Mouse (Mus musculus) intestine, embryonic 16.5 days (tissue): ENCODE data around the gene Snx18. TPM values are rescaled to one million over a fixed set of nuclear protein-coding genes. Genes with fewer than 3 reads are reported as not detected.

ENCODE experiments used
- ATAC-seq: fragments of 200-750 bp; cut with Nextera tagmentation; 2 replicates; pipeline ENCODE4 v1.8.0; 2017; ENCODE audit warnings: moderate TSS enrichment, moderate library complexity
- H3K27ac ChIP-seq: fragments of 300-500 bp; sonication (generic); 2 replicates; pipeline ENCODE4 v1.5.1; 2014; ENCODE audit warnings: mild to moderate bottlenecking, low read length
- H3K27me3 ChIP-seq: fragments of 300-500 bp; sonication (generic); replicated peaks from 2 replicates; pipeline ENCODE4 v1.6.1; 2014; ENCODE audit warnings: low read length, control low read depth, mixed read lengths; ENCODE audit not compliant: control insufficient read depth, insufficient read depth
- H3K36me3 ChIP-seq: fragments of 300-500 bp; sonication (generic); 2 replicates; pipeline ENCODE4 v1.6.1; 2014; ENCODE audit warnings: low read length, control low read depth; ENCODE audit not compliant: control insufficient read depth, insufficient read depth
- H3K4me1 ChIP-seq: fragments of 300-500 bp; sonication (generic); 2 replicates; pipeline ENCODE4 v1.6.1; 2014; ENCODE audit warnings: low read length, control low read depth, mixed read lengths; ENCODE audit not compliant: control insufficient read depth, insufficient read depth
- H3K4me2 ChIP-seq: fragments of 300-500 bp; sonication (generic); 2 replicates; pipeline ENCODE4 v1.6.1; 2014; ENCODE audit warnings: low read depth, low read length, control low read depth
- H3K4me3 ChIP-seq: fragments of 300-500 bp; sonication (generic); 2 replicates; pipeline ENCODE4 v1.5.1; 2014; ENCODE audit warnings: mild to moderate bottlenecking, low read length
- H3K9ac ChIP-seq: fragments of 300-500 bp; sonication (generic); 2 replicates; pipeline ENCODE4 v1.6.1; 2014; ENCODE audit warnings: low read depth, low read length
- H3K9me3 ChIP-seq: fragments of 300-500 bp; sonication (generic); 2 replicates; pipeline ENCODE4 v1.6.1; 2016; ENCODE audit warnings: low read length, control low read depth; ENCODE audit not compliant: control insufficient read depth
- WGBS: fragments of 180-500 bp; shearing (Covaris S2); extraction: QIAGEN DNeasy Blood & Tissue Kit; methylation state at CpG from one replicate; pipeline ENCODE4 v1.1.7; 2014; 5-methylcytosine and 5-hydroxymethylcytosine counted together
- polyA plus RNA-seq: library from polyadenylated mRNA; unstranded; fragments of >200 nt; fragmentation: Nextera tagmentation; extraction: Ambion mirVana; gene quantifications from 2 replicates; pipeline ENCODE4 v1.2.1, GENCODE M21; 2015

The Snx18 gene
- polyA plus RNA-seq, 1 experiment from 2014 or later = 10.1 TPM

DNA sequence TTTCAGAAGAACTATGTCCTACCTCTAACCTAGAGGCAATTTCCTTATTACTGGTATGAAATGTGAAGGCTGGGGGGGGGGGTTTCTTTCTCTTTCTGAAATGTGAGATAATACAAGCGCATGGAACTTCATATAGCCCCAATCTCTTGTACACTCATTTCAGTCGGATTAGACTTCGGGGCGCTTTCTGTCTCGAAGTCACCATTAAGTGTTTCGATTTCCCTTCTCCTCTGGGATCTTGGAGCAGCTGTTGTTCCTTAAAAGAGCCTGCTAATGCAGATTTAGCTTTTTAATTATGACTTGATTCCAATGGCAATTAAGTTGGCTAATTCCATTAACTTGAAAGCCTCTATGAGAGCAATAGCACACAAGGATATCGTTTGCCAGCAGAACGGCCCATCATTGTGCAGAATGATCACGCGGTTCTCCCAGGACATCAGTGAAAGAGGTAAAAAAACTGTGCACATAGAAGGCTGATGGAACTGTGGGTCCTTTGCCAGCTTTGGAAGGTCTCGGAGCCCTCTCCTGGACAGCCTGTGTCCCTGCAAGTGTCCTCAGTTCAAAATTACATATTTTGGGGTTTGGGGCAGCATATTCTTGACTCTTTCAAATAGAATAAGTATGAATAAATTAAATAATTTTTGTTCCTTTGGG is 22.7 kb upstream of the Snx18 start:
- no peak overlapping the region for H3K27ac ChIP-seq
- H3K4me2 ChIP-seq = no peak overlapping the region
- no peaks in the 10 kb centered on the region for H3K27me3 ChIP-seq
- H3K4me3 ChIP-seq = no peak overlapping the region
- no peaks in the 10 kb centered on the region for H3K4me1 ChIP-seq
- no peaks in the 10 kb centered on the region for H3K9me3 ChIP-seq
- no peaks in the 10 kb centered on the region for H3K36me3 ChIP-seq
- no peak for ATAC-seq
- 78% methylated on average over 11 of the region's 11 CpGs for WGBS
- no peak overlapping the region for H3K9ac ChIP-seq

DNA sequence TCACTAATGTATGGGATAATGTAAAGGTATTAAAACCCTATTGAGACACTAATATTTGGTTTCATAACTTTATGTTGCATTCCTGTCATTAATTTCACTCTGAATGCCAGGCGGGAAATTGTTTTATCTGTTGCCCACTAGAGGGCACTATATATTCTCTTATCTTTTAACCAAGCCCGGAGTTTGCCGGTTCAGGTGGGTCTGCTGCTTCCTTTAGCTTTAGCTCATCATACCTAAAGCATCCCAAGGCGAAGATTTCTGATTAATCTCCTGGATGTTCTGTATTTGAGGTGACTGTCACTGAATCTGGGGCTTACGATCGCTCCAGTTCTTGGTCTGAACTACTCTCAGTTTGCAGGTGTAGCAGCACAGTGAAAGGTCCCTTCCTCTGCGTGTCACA is 20.6 kb upstream of the Snx18 start:
- Histone ChIP-seq H3K27me3 (no peaks in the 10 kb centered on the region), H3K4me3 (no peak overlapping the region), H3K9ac (no peak overlapping the region), H3K4me1 (no peaks in the 10 kb centered on the region), H3K27ac (no peak overlapping the region), H3K4me2 (no peak overlapping the region), H3K9me3 (no peaks in the 10 kb centered on the region), H3K36me3 (no peaks in the 10 kb centered on the region)
- 26% methylated on average over 7 of the region's 7 CpGs for WGBS
- no peak for ATAC-seq

DNA sequence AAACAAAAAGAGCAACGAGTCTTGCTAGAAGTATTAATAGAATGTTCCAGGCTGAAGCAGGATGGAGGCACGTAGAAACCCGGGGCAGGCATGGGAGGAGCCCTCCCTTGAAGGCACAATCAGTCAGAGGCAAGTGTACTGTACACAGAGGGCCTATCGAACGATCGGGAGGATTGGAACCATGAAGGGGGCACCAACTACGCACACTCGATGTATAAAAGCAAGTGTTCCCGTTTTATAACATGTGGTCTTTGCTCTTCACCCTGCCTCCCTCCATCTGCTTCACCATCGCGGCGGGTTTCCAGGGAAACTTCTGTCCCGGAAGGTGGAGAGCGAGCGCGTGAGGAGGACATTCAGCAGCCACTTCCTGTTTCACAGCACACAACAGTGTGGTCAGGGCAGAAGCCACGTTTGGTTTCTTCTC is 17.4 kb upstream of the Snx18 start:
- Histone ChIP-seq H3K27me3 (no peaks in the 10 kb centered on the region), H3K9me3 (no peaks in the 10 kb centered on the region), H3K4me2 (no peak overlapping the region), H3K4me1 (no peaks in the 10 kb centered on the region), H3K4me3 (no peak overlapping the region), H3K9ac (no peak overlapping the region), H3K27ac (no peak overlapping the region), H3K36me3 (no peaks in the 10 kb centered on the region)
- no peak for ATAC-seq
- 83% methylated on average over 17 of the region's 17 CpGs for WGBS

DNA sequence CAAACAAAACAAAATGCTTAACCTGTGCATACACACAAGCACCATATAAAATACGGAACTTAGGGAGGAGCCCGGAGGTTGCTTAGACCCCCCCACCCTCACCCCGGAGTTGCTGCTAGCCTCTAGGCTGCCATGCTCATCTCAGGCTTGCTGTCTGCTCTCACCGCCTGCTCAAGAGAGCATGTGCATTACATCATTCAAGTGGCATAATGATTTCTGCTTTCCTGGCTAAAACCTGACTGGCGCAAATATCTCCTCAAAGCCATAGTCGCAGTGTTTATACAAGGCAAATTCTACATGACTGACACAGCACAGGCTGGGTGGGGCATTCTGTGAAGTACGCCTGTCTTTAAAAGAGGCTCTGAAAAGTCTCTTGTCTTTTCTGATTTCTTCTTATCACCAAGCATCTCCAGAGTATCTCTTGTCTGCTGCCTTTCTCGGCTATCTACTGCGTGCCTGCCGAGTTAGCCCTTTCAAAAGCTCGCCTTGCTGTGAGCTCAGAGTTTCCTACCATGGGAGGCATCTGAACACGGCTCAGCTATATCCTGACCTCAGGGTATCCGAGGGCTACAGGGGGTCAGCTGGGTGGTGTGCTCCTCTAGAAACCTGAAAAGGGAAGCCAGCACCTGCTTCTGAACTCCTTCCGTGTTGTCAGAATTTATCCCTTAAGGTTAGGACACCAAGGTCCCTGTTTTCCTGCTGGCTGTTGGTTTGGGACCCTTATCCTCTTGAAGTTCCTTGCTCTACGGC is 16.5 kb upstream of the Snx18 start:
- Histone ChIP-seq H3K9me3 (no peaks in the 10 kb centered on the region), H3K27me3 (no peaks in the 10 kb centered on the region), H3K27ac (no peak overlapping the region), H3K9ac (no peak overlapping the region), H3K4me1 (no peaks in the 10 kb centered on the region), H3K4me3 (no peak overlapping the region), H3K4me2 (no peak overlapping the region), H3K36me3 (no peaks in the 10 kb centered on the region)
- no peak for ATAC-seq
- WGBS = 57% methylated on average over 15 of the region's 15 CpGs

DNA sequence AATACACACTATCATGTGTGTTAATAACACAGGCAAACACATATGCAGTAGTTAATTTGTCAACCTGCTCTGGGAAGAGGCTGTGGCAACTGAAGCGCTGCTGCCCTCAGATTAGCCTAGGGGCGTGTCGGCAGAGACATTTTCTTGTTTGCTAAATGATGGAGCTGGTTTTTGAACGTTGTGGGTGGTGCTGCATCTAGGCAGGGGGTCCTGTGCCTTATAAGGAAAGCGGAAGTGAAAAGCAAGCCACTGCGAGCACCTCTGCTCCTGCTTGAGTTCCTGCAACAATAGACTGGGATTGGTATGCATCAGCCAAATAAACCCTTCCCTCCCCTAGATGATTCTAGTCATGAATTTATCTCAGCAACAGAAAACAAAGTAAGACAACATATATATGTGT is 14.1 kb upstream of the Snx18 start:
- 66% methylated on average over 6 of the region's 6 CpGs for WGBS
- no peak overlapping the region for H3K27ac ChIP-seq
- no peaks in the 10 kb centered on the region for H3K27me3 ChIP-seq
- H3K36me3 ChIP-seq = no peaks in the 10 kb centered on the region
- H3K9ac ChIP-seq = no peak overlapping the region
- H3K4me1 ChIP-seq = no peaks in the 10 kb centered on the region
- no peak overlapping the region for H3K4me3 ChIP-seq
- H3K9me3 ChIP-seq = no peaks in the 10 kb centered on the region
- ATAC-seq = no peak
- H3K4me2 ChIP-seq = no peak overlapping the region

DNA sequence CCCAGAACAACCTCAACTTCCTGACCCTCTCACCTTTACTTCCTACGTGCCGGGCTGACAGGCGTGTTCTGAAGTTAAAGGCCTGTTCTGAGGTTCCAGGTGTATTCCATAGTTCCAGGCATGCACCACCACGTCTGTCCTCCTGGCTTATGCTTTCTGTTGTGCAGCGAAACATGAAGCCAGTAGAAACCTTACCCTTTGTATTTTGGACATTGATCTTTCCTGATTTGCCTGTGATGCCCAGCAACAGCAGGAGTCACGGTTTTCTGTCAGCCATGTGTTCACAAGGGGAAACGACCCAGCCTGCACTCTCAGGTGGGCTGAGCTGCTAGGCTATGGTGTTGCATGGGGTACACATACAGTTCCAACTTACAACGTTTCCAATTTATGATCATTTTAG is 9.2 kb upstream of the Snx18 start:
- no peaks in the 10 kb centered on the region for H3K27me3 ChIP-seq
- no peaks in the 10 kb centered on the region for H3K4me1 ChIP-seq
- no peak overlapping the region for H3K27ac ChIP-seq
- no peaks in the 10 kb centered on the region for H3K9me3 ChIP-seq
- no peaks in the 10 kb centered on the region for H3K36me3 ChIP-seq
- no peak for ATAC-seq
- no peak overlapping the region for H3K4me3 ChIP-seq
- 82% methylated on average over 8 of the region's 8 CpGs for WGBS
- H3K4me2 ChIP-seq = no peak overlapping the region
- no peak overlapping the region for H3K9ac ChIP-seq

DNA sequence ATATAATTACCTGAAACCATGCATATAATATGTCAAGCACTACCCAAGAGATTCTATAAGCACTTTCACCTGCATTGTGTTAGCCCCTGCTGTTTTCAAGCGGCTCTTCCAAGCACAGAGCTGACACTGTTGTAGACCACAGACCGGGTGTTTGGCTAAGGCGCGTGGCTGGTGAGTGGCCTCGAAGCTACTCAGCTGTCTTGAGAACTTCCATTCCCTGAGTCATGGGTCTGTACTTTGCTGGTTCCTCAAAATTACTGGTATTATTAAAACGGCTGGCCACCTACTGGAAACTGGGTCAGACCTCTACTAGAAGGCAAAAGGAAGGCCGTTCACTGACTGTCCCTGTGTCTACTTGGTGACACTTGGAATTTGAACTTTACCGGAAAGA is 4.5 kb upstream of the Snx18 start:
- Histone ChIP-seq H3K4me1 (no peaks in the 10 kb centered on the region), H3K27me3 (no peaks in the 10 kb centered on the region), H3K27ac (no peak overlapping the region), H3K4me3 (no peak overlapping the region), H3K9ac (no peak overlapping the region), H3K4me2 (no peak overlapping the region), H3K9me3 (no peaks in the 10 kb centered on the region), H3K36me3 (no peaks in the 10 kb centered on the region)
- ATAC-seq = no peak
- whole genome bisulfite sequencing = 79% methylated on average over 8 of the region's 8 CpGs

DNA sequence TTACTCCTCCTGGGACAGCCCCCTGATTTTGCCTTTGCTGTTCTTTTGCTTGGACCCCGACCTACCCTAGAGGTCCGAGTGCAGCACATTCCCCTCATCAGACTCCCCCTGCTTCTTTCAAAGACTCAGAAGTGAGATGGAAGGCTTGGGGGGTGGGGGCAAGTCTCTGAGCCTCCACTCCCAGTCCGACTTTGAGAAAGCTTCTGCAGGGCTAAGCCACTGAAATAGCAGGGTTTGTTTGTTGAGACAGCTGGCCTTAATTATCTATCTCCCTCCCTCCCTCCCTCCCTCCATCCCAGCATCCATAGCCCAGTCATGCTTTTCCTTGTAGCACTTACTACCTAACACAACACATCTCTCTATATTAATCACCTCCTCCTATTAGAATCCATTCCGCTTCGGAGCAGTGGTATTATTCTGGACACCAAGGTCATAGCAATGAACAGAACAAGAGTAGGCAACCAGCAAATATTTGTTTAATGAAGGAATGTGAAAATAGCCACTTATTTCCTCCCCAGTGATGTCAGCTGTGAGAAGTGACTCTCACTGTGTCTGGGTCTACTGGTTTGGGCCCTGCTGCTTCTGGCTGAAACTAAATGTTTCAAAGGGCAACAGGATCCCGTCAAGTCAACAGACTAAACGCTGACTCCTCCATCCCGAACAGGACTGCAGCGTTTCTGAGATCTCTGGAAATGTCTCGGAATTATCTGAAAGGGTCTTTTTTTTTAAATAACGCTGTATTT is 3.9 kb upstream of the Snx18 start:
- Histone ChIP-seq H3K36me3 (no peaks in the 10 kb centered on the region), H3K27me3 (no peaks in the 10 kb centered on the region), H3K9me3 (no peaks in the 10 kb centered on the region), H3K4me3 (no peak overlapping the region), H3K4me2 (no peak overlapping the region), H3K4me1 (peaks cover under 1% of the 10 kb centered on the region; the same call in 1 of the 2 replicates), H3K9ac (no peak overlapping the region), H3K27ac (no peak overlapping the region)
- 38% methylated on average over 11 of the region's 11 CpGs for WGBS
- no peak for ATAC-seq

DNA sequence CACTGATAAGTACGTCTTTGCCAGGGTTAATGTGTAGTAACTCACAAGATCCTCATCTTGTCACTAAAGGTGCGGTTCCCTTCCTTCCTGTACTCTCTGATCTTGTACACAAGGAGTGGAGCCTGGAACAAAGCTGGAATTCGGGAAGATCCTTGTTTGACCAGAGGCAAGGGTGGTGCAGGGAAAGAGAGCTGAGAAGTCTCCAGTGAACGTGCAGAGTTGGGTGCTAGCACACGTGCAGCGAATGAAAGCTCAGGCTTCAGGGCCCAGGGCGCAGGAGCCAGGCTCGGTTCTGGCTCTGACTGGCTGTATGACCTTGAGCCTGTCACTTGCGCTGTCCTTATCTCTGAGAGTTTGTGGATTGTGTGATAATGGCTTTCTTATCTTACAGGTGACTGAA is 639 bp upstream of the Snx18 start:
- H3K27me3 ChIP-seq = no peaks in the 10 kb centered on the region
- H3K36me3 ChIP-seq = no peaks in the 10 kb centered on the region
- H3K4me1 ChIP-seq = peaks cover 25% of the 10 kb centered on the region
- H3K4me2 ChIP-seq = no peak overlapping the region
- H3K4me3 ChIP-seq = no peak overlapping the region
- H3K9ac ChIP-seq = no peak overlapping the region
- H3K9me3 ChIP-seq = no peaks in the 10 kb centered on the region
- WGBS = 45% methylated on average over 9 of the region's 9 CpGs
- H3K27ac ChIP-seq = peak overlapping the region; percentile 45
- ATAC-seq = peak; percentile 47
